Mouse (Mus musculus): Measurements from ENCODE around the gene Thada. TPM values are rescaled to one million over a fixed set of nuclear protein-coding genes. Genes with fewer than 3 reads are reported as not detected.
"Not testable (repeated sequence)": the region's sequence is repeated elsewhere in the genome, so short reads cannot be mapped to it uniquely, and the experiment has no call there.

Gene Thada
- total and polyA plus RNA-seq, 2 experiments from 2014 or later = 4.3 to 12.2 TPM

- Histone ChIP-seq H3K9ac (replicated peaks; ENCODE audit: low read length, poor library complexity, severe bottlenecking) (no peak overlapping the region), H3K9me3 (ENCODE audit: low read length) (no peaks in the 10 kb centered on the region), H3K27ac (ENCODE audit: low read depth, low read length) (no peak overlapping the region), H3K4me3 (ENCODE audit: low read depth, low read length) (no peak overlapping the region), H3K36me3 (ENCODE audit: insufficient read depth, low read length) (no peaks in the 10 kb centered on the region), H3K27me3 (ENCODE audit: insufficient read depth, low read length) (no peaks in the 10 kb centered on the region), H3K4me2 (ENCODE audit: low read depth, low read length, poor library complexity, severe bottlenecking) (no peak overlapping the region), H3K4me1 (ENCODE audit: insufficient read depth, low read length) (no peaks in the 10 kb centered on the region)
- WGBS = 90% methylated on average over 7 of the region's 7 CpGs
- DNase-seq (ENCODE audit: low spot score) = no peak
- no peak for TF ChIP-seq CTCF (IDR thresholded peaks at IDR 0.05)
- no peak for ATAC-seq (ENCODE audit: low FRiP score)
Observed at GRCm38 (mm10) chr17:84236781-84237557, 229.0 kb downstream of the Thada start.

GRCm38 (mm10) chr17:84235399-84235928 lies 230.5 kb downstream of the Thada start:
- ATAC-seq (ENCODE audit: low FRiP score) (no peak), DNase-seq (ENCODE audit: low spot score) (no peak)
- Histone ChIP-seq H3K27ac (ENCODE audit: low read depth, low read length) (no peak overlapping the region), H3K9ac (replicated peaks; ENCODE audit: low read length, poor library complexity, severe bottlenecking) (no peak overlapping the region), H3K4me2 (ENCODE audit: low read depth, low read length, poor library complexity, severe bottlenecking) (no peak overlapping the region), H3K4me1 (ENCODE audit: insufficient read depth, low read length) (no peaks in the 10 kb centered on the region), H3K9me3 (ENCODE audit: low read length) (no peaks in the 10 kb centered on the region), H3K4me3 (ENCODE audit: low read depth, low read length) (no peak overlapping the region), H3K36me3 (ENCODE audit: insufficient read depth, low read length) (no peaks in the 10 kb centered on the region), H3K27me3 (ENCODE audit: insufficient read depth, low read length) (no peaks in the 10 kb centered on the region)
- TF ChIP-seq CTCF (IDR thresholded peaks at IDR 0.05) = no peak
- WGBS = 89% methylated on average over 4 of the region's 4 CpGs

- not testable (repeated sequence) for H3K27me3 ChIP-seq (ENCODE audit: insufficient read depth, low read length); H3K4me2 ChIP-seq (ENCODE audit: low read depth, low read length, poor library complexity, severe bottlenecking); H3K4me1 ChIP-seq (ENCODE audit: insufficient read depth, low read length); DNase-seq (ENCODE audit: low spot score); H3K27ac ChIP-seq (ENCODE audit: low read depth, low read length); H3K36me3 ChIP-seq (ENCODE audit: insufficient read depth, low read length); ATAC-seq (ENCODE audit: low FRiP score); H3K9me3 ChIP-seq (ENCODE audit: low read length); H3K4me3 ChIP-seq (ENCODE audit: low read depth, low read length); H3K9ac ChIP-seq (replicated peaks; ENCODE audit: low read length, poor library complexity, severe bottlenecking)
- WGBS = 100% methylated on average over 1 of the region's 4 CpGs
Observed at GRCm38 (mm10) chr17:84234785-84235184, 231.2 kb downstream of the Thada start.

GRCm38 (mm10) chr17:84233758-84234157 lies 232.2 kb downstream of the Thada start:
- WGBS = 91% methylated on average over 2 of the region's 2 CpGs
- TF ChIP-seq CTCF (IDR thresholded peaks at IDR 0.05) = no peak
- ATAC-seq (ENCODE audit: low FRiP score) (no peak), DNase-seq (ENCODE audit: low spot score) (no peak)
- H3K27me3 ChIP-seq (ENCODE audit: insufficient read depth, low read length) = no peaks in the 10 kb centered on the region
- H3K9me3 ChIP-seq (ENCODE audit: low read length) = no peaks in the 10 kb centered on the region
- no peaks in the 10 kb centered on the region for H3K4me1 ChIP-seq (ENCODE audit: insufficient read depth, low read length)
- H3K4me2 ChIP-seq (ENCODE audit: low read depth, low read length, poor library complexity, severe bottlenecking) = no peak overlapping the region
- no peak overlapping the region for H3K4me3 ChIP-seq (ENCODE audit: low read depth, low read length)
- H3K36me3 ChIP-seq (ENCODE audit: insufficient read depth, low read length) = peaks cover 7% of the 10 kb centered on the region; the same call in 1 of the 2 replicates
- no peak overlapping the region for H3K27ac ChIP-seq (ENCODE audit: low read depth, low read length)
- no peak overlapping the region for H3K9ac ChIP-seq (replicated peaks; ENCODE audit: low read length, poor library complexity, severe bottlenecking)

- Histone ChIP-seq H3K36me3 (ENCODE audit: insufficient read depth, low read length) (peaks cover 15% of the 10 kb centered on the region; the same call in 1 of the 2 replicates), H3K9ac (replicated peaks; ENCODE audit: low read length, poor library complexity, severe bottlenecking) (no peak overlapping the region), H3K4me3 (ENCODE audit: low read depth, low read length) (no peak overlapping the region), H3K9me3 (ENCODE audit: low read length) (no peaks in the 10 kb centered on the region), H3K4me1 (ENCODE audit: insufficient read depth, low read length) (no peaks in the 10 kb centered on the region), H3K27me3 (ENCODE audit: insufficient read depth, low read length) (no peaks in the 10 kb centered on the region), H3K27ac (ENCODE audit: low read depth, low read length) (no peak overlapping the region), H3K4me2 (ENCODE audit: low read depth, low read length, poor library complexity, severe bottlenecking) (no peak overlapping the region)
- no peak for DNase-seq (ENCODE audit: low spot score)
- 91% methylated on average over 2 of the region's 2 CpGs for WGBS
- no peak for ATAC-seq (ENCODE audit: low FRiP score)
- no peak for TF ChIP-seq CTCF (IDR thresholded peaks at IDR 0.05)
Observed at GRCm38 (mm10) chr17:84231361-84231760, 234.6 kb downstream of the Thada start.

- DNase-seq (ENCODE audit: low spot score) = no peak
- no peaks in the 10 kb centered on the region for H3K4me1 ChIP-seq (ENCODE audit: insufficient read depth, low read length)
- no peak overlapping the region for H3K4me3 ChIP-seq (ENCODE audit: low read depth, low read length)
- H3K9ac ChIP-seq (replicated peaks; ENCODE audit: low read length, poor library complexity, severe bottlenecking) = no peak overlapping the region
- 84% methylated on average over 2 of the region's 2 CpGs for WGBS
- H3K27ac ChIP-seq (ENCODE audit: low read depth, low read length) = no peak overlapping the region
- no peaks in the 10 kb centered on the region for H3K9me3 ChIP-seq (ENCODE audit: low read length)
- TF ChIP-seq CTCF (IDR thresholded peaks at IDR 0.05) = no peak
- H3K36me3 ChIP-seq (ENCODE audit: insufficient read depth, low read length) = peaks cover 25% of the 10 kb centered on the region; the same call in 1 of the 2 replicates
- no peak for ATAC-seq (ENCODE audit: low FRiP score)
- H3K27me3 ChIP-seq (ENCODE audit: insufficient read depth, low read length) = no peaks in the 10 kb centered on the region
- H3K4me2 ChIP-seq (ENCODE audit: low read depth, low read length, poor library complexity, severe bottlenecking) = no peak overlapping the region
Observed at GRCm38 (mm10) chr17:84228223-84228622, 237.8 kb downstream of the Thada start.

Data from midbrain, postnatal 0 days (tissue).